Mouse (Mus musculus) cerebellum, adult 18-20 months (tissue): ENCODE results near the gene Map3k13.

Experiments used
- DNase-seq, 2 experiments: peaks; one replicate each; pipeline ENCODE4 v3.0.0; 2021

Map3k13 gene

DNA sequence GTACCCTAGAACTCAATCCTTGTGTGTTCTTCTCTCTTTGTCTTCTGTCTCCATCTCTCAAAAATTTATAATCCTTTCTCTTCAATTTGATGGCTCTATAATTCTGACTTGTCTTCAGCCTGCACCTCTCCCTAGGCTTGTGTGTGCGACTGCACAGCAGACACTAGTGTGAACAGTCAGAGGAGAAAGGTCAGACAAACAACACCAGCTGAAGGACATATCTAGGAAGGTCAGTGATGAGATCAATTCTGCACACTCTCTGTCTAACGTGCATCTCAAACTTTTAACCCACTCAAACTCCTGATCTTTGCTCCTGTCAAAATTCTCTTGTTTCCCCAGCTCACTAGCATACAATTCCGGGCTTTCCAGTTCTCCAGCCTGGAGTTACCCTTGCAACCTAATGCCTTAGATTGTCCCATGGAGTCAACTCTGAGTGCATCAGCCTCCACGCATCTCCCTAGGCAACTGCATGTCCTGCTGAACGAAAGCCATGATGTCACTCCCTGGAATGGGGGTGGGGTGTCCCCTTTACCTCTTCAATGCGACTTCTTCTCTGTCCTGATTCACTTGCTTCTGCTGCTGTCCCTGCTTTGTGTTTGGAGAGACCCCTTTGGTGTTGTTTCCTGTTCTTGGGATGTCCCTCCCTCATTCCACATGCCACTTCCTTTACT is 19.2 kb downstream of the Map3k13 start:
- DNase-seq: no peak

- peak; percentile 50 to 58 for DNase-seq
Observed at GRCm38 (mm10) chr16:21814861-21815668, 20.9 kb downstream of the Map3k13 start.

DNA sequence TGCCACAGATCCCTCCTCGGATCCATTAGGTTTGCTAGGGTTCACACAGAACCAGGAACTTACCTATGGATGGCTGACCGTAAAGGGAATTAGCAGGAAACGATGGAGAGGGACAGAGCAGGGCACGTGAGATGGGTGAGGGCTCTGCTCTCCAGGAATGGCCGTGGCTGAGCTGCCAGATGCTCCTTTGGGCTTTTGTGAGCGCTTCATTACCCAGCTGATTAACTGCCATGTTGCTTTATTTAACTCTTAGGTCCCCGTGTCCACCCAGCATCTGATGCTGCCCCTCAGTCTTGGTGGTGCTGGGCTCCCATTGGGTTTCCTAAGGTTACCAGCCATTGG is 21.5 kb downstream of the Map3k13 start:
- DNase-seq: no peak

GRCm38 (mm10) chr16:21818132-21818531 is 24.0 kb downstream of the Map3k13 start:
- DNase-seq: no peak

DNA sequence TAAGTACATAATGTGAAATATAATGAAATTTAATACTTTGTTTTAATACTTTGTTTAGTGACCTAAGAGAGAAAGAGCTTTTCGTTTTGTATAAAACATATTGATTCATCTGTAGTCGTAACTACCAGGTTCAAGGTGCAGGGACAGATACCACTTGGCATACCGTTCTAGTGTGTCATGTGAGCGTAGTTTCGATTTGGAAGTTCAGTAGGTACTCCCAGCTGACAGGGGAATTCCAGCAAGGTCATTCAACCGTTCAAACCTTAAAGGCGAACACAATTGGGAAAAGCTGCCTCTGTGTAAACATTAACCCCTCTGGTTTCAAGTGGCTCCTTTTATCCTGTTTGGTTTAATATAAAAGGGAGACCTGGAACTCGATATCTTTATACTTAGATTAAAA is 24.5 kb downstream of the Map3k13 start:
- no peak for DNase-seq

DNA sequence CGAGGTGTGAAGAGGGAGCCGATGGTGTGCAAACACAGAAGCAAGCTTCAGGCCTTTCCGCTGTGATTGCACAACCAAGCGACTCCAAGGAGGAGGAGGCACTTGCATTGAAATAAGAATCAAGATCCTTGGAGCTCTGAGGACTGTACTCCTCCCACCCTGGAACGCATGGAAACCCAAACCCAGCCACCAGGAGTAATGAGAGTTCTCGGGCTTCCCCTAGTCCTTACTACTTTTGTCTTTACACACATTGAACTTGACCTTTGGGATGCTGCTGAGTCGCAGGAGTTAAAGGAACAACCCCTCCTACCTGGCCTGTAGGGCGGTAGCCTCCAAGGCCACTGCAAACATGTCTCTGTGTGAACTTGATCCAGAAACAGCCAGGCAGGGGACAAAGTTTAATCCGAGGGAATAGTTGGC is 31.5 kb downstream of the Map3k13 start:
- no peak for DNase-seq

GRCm38 (mm10) chr16:21827153-21827552 is 33.0 kb downstream of the Map3k13 start:
- DNase-seq: no peak

GRCm38 (mm10) chr16:21827581-21827980 is 33.4 kb downstream of the Map3k13 start:
- DNase-seq: no peak

DNA sequence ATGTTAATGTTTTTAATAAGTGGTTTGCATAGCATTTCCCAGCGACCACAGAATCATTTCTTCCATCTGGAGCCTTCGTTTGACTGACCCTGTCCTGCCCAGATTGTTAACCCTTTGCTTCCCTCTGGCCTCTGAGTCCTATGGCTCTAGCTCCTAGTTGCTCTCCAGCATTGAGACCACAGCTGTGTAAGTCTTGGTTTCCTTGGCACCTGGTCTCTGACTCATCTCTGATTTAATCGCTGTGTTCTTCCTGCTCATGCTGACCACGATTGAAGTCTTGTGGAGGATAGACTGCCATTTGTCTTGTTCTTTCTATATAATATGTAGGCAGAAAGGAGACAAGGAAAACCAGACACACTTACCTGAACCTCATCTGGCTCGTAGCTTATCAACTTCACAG is 35.6 kb downstream of the Map3k13 start:
- DNase-seq: no peak

DNA sequence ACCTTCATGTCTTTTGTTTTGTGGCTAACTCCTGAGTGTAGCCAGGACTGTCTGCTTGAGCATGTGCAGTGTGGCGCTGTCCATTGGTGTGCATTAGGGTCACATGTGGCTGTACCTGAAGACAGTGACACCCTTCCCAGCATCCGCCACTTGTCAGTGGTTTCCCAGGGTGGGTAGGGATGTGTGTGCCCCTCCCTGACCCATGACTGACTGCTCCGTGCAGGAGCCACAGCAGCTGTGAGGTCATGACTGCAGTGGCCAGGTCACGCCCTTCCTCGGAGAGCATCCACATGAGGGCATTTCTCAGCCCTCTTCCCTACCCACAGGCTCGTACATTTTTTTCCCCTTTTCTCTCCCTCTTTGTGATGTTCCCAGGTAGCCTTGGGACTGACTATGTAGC is 36.6 kb downstream of the Map3k13 start:
- no peak for DNase-seq

GRCm38 (mm10) chr16:21831764-21832163 is 37.6 kb downstream of the Map3k13 start:
- DNase-seq: no peak

DNA sequence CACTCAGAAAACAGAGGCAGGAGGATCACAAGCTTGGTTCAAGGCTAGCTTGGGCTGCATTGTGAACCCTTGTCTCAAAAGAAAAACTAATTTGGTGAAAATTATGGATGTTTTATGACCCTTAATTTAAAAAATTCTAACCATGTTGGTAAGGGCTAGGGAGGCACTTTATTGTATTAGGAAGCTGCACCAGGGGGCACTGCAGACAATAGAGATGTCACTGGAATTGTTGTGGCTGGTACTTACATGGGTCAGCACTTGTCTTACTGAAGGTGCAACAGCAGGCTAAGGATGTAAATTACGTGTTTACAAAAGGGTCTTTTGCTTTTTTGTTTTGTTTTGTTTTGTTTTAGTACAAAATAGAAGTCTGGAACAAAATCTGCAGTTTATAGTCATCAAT is 39.3 kb downstream of the Map3k13 start:
- DNase-seq: no peak

- DNase-seq: no peak
Observed at GRCm38 (mm10) chr16:21833970-21834369, 39.8 kb downstream of the Map3k13 start.

DNA sequence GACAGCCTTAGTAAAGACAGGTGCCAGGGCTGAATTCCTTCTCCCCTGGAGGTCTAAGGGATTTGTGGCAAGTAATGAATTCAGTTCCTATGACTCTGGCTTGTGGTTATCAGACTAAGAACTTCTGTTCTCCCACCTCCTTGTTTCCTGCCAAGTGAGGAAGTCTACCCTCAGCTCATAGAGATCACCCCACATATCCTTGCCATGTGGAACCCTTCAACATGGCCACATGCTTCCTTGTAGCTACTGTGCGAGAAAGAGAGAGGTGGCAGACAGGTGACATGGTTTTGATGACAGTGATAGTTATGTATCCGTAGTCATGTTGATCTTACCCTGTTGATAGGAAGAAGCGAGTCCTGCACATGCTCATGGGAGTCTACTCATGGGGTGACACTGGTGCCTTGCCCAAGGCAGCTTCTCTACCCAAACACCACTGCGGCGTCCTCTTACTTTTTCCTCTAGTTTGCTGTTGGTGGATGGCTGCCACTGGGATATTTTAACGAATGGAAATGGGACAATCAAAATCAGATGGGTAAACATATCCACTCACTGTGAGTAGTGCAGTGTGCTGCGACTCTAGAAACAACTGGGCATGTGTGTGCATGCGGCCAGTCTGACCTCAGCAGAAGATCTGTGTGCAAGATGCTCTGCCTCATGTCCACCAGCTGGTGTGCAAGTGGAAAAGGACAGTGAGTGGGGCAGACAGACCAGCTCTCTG is 40.9 kb downstream of the Map3k13 start:
- DNase-seq: no peak

DNA sequence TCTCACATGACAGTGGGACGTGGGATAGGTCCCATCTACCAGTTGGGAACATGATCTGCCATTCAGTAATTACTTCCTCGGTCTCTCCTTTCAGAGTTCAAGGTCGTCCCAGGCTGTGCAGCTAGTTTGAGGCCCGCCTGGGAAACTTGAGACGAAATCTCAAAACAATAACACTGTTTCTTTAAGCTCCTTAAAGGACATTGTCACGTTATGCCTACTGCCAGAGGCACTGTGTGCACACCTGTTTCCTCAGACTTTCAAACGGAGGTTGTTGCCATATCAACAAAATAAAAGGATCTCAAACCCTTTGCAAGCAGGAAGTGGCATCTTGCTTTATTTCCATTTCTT is 41.4 kb downstream of the Map3k13 start:
- DNase-seq: no peak

GRCm38 (mm10) chr16:21836311-21837072 is 42.3 kb downstream of the Map3k13 start:
- DNase-seq: no peak

- no peak for DNase-seq
Observed at GRCm38 (mm10) chr16:21837694-21838093, 43.5 kb downstream of the Map3k13 start.

DNA sequence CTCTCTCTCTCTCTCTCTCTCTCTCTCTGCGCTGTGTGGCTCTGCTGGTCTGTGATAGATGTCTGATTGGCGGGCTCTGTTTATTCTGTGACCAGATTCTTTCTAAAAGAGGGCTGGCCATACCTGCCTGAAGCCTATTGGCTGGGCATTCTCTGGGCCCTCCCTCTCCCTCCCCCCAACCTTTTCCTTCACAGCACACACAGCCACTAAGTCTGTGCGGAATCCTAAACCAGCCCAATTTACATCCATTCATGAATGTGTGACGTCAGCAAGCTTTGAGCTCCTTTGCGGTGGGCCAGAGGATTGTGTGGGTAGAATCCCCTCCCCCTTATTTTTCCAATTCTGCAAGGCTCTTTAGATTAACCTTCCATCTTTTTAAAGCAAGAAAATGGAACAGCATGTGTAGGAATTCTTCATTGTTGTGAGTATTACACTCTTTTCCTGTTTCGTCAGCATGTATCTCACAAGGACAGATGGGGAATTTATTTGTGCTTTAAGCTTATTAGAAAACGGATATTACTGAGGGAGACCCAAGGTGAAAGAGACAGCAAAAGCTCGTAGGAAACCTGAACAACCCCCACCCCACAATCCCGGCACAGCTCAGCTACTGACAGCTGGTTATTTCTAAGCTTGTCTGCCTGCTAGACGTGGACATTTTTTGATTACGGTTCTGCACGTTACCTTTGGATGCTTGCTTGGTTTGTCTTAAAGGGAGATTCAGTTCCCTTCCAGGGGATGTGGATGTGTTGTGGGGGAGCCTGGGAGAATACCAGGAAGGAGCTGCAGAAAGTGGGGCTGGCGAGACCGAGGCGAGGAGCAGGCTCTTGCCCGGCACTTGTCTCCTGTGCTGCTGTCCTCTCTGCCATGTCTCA is 51.9 kb downstream of the Map3k13 start:
- DNase-seq: peak; percentile 75 to 91

- DNase-seq: no peak
Observed at GRCm38 (mm10) chr16:21848444-21848843, 54.3 kb downstream of the Map3k13 start.

GRCm38 (mm10) chr16:21848847-21849246 is 54.7 kb downstream of the Map3k13 start:
- DNase-seq: no peak

DNA sequence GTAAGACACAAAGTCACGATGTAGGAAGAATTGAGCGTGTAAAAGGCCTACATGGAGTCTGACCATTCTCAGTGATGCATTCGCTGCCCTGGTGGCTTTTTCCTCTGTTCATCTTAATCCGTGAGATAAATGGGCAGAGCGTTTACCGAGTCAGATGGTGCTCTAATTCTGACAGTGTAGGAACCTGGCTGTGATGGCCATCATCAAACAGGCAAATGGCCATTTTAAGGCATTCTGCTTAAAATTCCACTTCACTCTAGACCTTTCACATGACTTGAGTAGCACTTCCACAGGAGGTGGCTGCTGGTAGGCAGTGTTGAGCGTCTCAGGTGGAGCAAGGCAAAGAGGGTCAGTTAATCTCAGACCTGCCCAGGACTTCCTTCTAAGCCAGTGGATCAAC is 58.2 kb downstream of the Map3k13 start:
- peak in 1 of 2 experiments; percentile 25 for DNase-seq

DNA sequence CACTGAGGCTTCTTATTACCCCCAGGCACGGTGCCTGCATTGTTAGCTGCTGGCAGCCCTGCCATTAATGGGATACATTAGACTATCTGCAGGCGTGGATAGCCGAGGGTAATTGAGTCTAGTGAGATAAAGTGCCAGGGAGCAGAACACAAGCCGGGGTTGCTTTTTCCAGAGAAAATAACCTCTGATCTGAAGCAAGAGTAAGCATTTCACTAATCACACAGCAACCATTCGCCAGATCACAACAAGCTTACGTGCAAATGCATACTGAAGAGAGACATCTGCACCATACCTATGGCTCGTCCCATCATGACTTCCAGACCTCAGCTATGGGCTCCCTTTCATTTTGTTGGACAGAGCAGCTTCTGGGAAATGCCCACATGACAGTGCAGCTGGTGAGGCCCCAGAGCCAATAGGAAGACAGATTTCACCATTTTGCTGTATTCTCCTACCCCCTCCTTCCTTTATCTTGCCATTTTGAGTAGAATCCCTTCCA is 59.3 kb downstream of the Map3k13 start:
- DNase-seq: peak in 1 of 2 experiments; percentile 28
